In genomic region chr14:12289747-12290146, GRCm38 (mm10) we compare ENCODE assay signal across 20 mouse cellular contexts. TPM values are rescaled to one million over a fixed set of nuclear protein-coding genes. Genes with fewer than 3 reads are reported as not detected.
"Had no signal": no experiment of that assay in that cellular context is flagged by ENCODE, and none has a peak within 500 bp of the region (broad histone marks: within the 10 kb centered on the region; RNA-seq: fewer than 3 reads in every experiment).

No protein-coding gene starts in this region.

RNA-seq across cellular contexts. Expression of gene Gm49355, which starts 6.0 kb away (rescaled TPM):
- total RNA-seq: heart, postnatal 14 days; heart, postnatal 36 days; layer of hippocampus, postnatal 10 days; left cerebral cortex, postnatal 36 days had no signal
- polyA plus RNA-seq: hindbrain, embryonic 13.5 days; intestine, embryonic 14.5 days; kidney, embryonic 14.5 days had no signal

RNA-seq across cellular contexts. Expression of gene Fezf2, which starts 58.2 kb away (rescaled TPM):
- total RNA-seq: gastrocnemius, adult 2 months; gastrocnemius, postnatal 10 days; gastrocnemius, postnatal 25 days; gastrocnemius, postnatal 4 days; heart, adult 2 months; heart, postnatal 36 days; hematopoietic stem cell, adult 5-6 weeks had no signal
- polyA plus RNA-seq: heart, adult 2 months; heart, postnatal 0 days; hindbrain, embryonic 11.5 days; hindbrain, postnatal 0 days; intestine, embryonic 14.5 days; intestine, embryonic 16.5 days; kidney, embryonic 14.5 days; kidney, embryonic 16.5 days; limb, embryonic 10.5 days; liver, embryonic 13.5 days had no signal
